Mouse (Mus musculus): ENCODE measurements at regions not wholly inside any gene's neighbourhood (a gene's known extent, or its start where the extent isn't known, plus 50 kb on each side); places are given as distances from the start of the nearest gene placed in this dataset.
"Not testable (repeated sequence)": the region's sequence is repeated elsewhere in the genome, so short reads cannot be mapped to it uniquely, and the experiment has no call there.

GRCm38 (mm10) chr14:120815126-120815525 lies 95.9 kb upstream of the Ipo5 start:
- intact Hi-C loops (cut with DNase I) = not testable (repeated sequence)

GRCm38 (mm10) chr14:120816529-120816928 lies 94.5 kb upstream of the Ipo5 start:
- intact Hi-C loops (cut with DNase I) = no loop called here

- intact Hi-C loops (cut with DNase I) = no loop called here
Observed at GRCm38 (mm10) chr14:120826187-120826586, 84.8 kb upstream of the Ipo5 start.

GRCm38 (mm10) chr14:120830389-120830835 lies 80.6 kb upstream of the Ipo5 start:
- intact Hi-C loops (cut with DNase I) = loop anchor here (5.0 to 10.0 kb wide), 4 partner anchors 82 to 384 kb away; partner anchors contain the start of genes Farp1 and Ipo5

- intact Hi-C loops (cut with DNase I) = loop anchor here (5.0 to 10.0 kb wide), 4 partner anchors 81 to 383 kb away; partner anchors contain the start of genes Farp1 and Ipo5
Observed at GRCm38 (mm10) chr14:120831397-120831796, 79.6 kb upstream of the Ipo5 start.

- intact Hi-C loops (cut with DNase I) = loop anchor here (5.0 to 10.0 kb wide), 4 partner anchors 80 to 383 kb away; partner anchors contain the start of genes Farp1 and Ipo5
Observed at GRCm38 (mm10) chr14:120831847-120832613, 79.0 kb upstream of the Ipo5 start.

- intact Hi-C loops (cut with DNase I) = loop anchor here (5.0 to 10.0 kb wide), 4 partner anchors 77 to 380 kb away; partner anchors contain the start of genes Farp1 and Ipo5
Observed at GRCm38 (mm10) chr14:120834821-120835220, 76.2 kb upstream of the Ipo5 start.

- intact Hi-C loops (cut with DNase I) = loop anchor here (10.0 kb wide), 1 partner anchor 379 kb away; no protein-coding TSS in a partner anchor
Observed at GRCm38 (mm10) chr14:120835758-120836157, 75.3 kb upstream of the Ipo5 start.

- intact Hi-C loops (cut with DNase I) = loop anchor here (10.0 kb wide), 1 partner anchor 378 kb away; no protein-coding TSS in a partner anchor
Observed at GRCm38 (mm10) chr14:120836535-120837316, 74.3 kb upstream of the Ipo5 start.

- intact Hi-C loops (cut with DNase I) = no loop called here
Observed at GRCm38 (mm10) chr14:120840900-120841299, 70.1 kb upstream of the Ipo5 start.

- intact Hi-C loops (cut with DNase I) = no loop called here
Observed at GRCm38 (mm10) chr14:120841311-120841710, 69.7 kb upstream of the Ipo5 start.

- intact Hi-C loops (cut with DNase I) = no loop called here
Observed at GRCm38 (mm10) chr14:120845172-120845571, 65.9 kb upstream of the Ipo5 start.

GRCm38 (mm10) chr14:120846073-120846850 lies 64.8 kb upstream of the Ipo5 start:
- intact Hi-C loops (cut with DNase I) = no loop called here

- intact Hi-C loops (cut with DNase I) = no loop called here
Observed at GRCm38 (mm10) chr14:120847006-120847405, 64.0 kb upstream of the Ipo5 start.

- intact Hi-C loops (cut with DNase I) = no loop called here
Observed at GRCm38 (mm10) chr14:120848083-120848951, 62.7 kb upstream of the Ipo5 start.

GRCm38 (mm10) chr14:120849159-120849558 lies 61.9 kb upstream of the Ipo5 start:
- intact Hi-C loops (cut with DNase I) = no loop called here

- intact Hi-C loops (cut with DNase I) = no loop called here
Observed at GRCm38 (mm10) chr14:120853643-120854042, 57.4 kb upstream of the Ipo5 start.

- intact Hi-C loops (cut with DNase I) = no loop called here
Observed at GRCm38 (mm10) chr14:120854559-120854958, 56.5 kb upstream of the Ipo5 start.

GRCm38 (mm10) chr14:120855181-120855580 lies 55.8 kb upstream of the Ipo5 start:
- intact Hi-C loops (cut with DNase I) = no loop called here

Data from adrenal gland (tissue).